Mouse (Mus musculus) left cerebral cortex, postnatal 14 days (tissue): Measurements from ENCODE around the gene Mlycd. TPM values are rescaled to one million over a fixed set of nuclear protein-coding genes. Genes with fewer than 3 reads are reported as not detected.

Source experiments
- DNase-seq, 2 experiments: peaks; one replicate each; pipeline ENCODE4 v3.0.0; 2021 to 2022; ENCODE audit warnings: low spot score in 2 of 2, mixed read lengths in 1 of 2
- intact Hi-C: fragments of 180-260 bp; cut with DNase I; formaldehyde crosslinking; loops from one replicate; pipeline ENCODE4 v1.15.1; 2025
- total RNA-seq, 2 experiments: library from RNA; stranded (reverse); gene quantifications; 2 replicates each; pipeline ENCODE4 v1.2.3; 2021

The Mlycd gene
- total RNA-seq, 2 experiments from 2014 or later = 25.7 to 28.0 TPM

DNA sequence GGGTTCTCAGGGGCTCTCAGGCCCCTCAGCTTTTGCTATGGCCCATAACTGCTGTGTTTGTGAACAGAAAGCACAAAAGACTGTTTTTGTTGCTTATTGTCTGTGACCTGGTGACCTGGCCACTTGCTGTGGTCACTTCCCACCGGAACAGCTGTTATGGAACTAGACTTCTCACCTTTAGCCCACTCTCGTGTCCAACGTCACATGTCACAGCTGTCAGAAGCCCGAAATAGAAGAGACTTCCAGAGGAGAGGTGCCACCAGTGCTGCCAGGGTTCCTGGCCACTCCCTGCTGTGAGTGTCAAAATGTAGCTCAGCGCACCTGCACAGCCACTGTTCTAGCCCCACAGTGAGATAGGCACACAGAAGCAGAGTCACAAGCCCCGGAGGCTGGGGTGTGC is 4.6 kb downstream of the Mlycd start:
- DNase-seq = no peak
- intact Hi-C loops = no loop called here

GRCm38 (mm10) chr8:119400122-119400671 is 5.5 kb downstream of the Mlycd start:
- DNase-seq = no peak
- intact Hi-C loops = no loop called here

GRCm38 (mm10) chr8:119400904-119401303 is 6.2 kb downstream of the Mlycd start:
- intact Hi-C loops = no loop called here
- no peak for DNase-seq

DNA sequence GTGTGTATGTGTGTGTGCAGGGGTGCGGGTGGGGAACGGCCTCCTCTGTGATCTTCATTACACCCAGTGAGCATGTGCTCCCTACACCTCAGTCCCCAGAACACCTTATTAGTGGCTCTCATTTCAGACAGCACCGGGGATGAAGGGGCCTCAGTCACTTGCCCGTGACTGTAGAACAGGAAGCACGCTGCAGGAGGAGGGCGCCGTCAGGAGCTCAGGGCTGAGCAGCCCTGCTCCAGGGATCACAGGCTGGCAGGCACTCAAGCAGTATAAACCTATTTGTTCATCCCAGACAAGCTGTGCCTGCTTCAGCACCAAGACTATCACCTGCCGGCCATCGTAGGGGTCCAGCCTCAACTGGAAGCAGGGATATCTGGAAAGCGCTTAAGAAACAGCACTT is 9.2 kb downstream of the Mlycd start:
- intact Hi-C loops = no loop called here
- no peak for DNase-seq

DNA sequence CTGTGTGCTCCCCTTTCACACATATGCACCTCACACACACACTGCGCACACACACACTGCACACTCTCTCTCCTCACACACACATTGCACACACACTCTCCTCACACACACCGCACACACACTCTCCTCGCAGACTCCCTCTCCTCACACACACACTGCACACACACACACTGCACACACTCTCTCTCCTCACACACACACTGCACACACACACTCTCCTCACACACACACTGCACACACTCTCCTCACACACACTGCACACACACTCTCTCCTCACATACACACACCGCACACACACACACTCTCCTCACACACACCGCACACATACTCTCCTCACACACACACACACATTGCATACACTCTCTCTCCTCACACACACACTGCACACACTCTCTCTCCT is 10.0 kb downstream of the Mlycd start:
- intact Hi-C loops = no loop called here
- DNase-seq = no peak

DNA sequence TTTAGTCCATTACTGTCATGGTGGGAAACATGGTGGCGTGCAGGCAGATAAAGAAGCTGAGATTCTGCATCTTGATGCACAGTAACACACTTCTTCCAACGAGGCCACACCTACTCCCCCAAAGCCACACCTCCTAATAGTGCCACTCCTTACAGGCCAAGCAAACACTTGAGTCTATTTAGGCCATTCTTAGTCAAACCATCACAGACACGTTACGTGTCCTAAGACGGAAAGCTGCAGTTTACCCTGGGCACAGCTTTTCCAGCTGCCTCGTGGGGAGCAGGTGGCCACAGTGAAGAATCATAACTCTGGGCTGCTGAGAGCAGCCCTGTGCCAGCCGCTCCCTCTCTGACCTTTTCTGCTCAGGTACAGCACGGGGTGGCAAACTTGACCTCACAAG is 13.6 kb downstream of the Mlycd start:
- intact Hi-C loops = no loop called here
- DNase-seq = no peak

- intact Hi-C loops = loop anchor here (10.0 kb wide), 1 partner anchor 263 kb away; no protein-coding TSS in a partner anchor
- no peak for DNase-seq
Measured at GRCm38 (mm10) chr8:119412037-119412734, 17.5 kb downstream of the Mlycd start.

GRCm38 (mm10) chr8:119412735-119413498 is 18.2 kb downstream of the Mlycd start:
- intact Hi-C loops = loop anchor here (10.0 kb wide), 1 partner anchor 262 kb away; no protein-coding TSS in a partner anchor

GRCm38 (mm10) chr8:119413605-119414004 is 18.9 kb downstream of the Mlycd start:
- no peak for DNase-seq
- intact Hi-C loops = loop anchor here (10.0 kb wide), 1 partner anchor 261 kb away; no protein-coding TSS in a partner anchor

More at GRCm38 (mm10) chr8:119412735-119413498, 18.2 kb downstream of the Mlycd start:
- DNase-seq = peak; percentile 82 to 86

DNA sequence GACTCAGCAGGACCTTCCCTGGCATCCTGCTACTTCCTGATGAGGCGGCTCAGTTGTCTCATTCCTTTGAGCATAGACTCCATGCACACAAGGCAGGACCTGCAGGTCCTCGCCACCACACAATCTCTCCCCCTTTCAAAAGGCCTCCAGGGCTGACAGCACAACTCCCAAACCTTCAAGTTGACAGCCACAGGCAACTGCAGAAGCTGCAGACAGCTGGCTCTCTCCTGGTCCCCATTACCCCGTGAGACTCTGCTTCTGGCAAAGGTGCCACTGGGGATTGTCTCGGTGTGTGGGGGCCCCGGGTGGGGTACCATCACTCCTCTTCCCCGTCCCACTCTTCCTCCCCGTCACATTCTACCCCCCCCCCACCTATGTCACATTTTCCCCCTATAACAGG is 25.6 kb downstream of the Mlycd start:
- DNase-seq = no peak
- intact Hi-C loops = no loop called here

DNA sequence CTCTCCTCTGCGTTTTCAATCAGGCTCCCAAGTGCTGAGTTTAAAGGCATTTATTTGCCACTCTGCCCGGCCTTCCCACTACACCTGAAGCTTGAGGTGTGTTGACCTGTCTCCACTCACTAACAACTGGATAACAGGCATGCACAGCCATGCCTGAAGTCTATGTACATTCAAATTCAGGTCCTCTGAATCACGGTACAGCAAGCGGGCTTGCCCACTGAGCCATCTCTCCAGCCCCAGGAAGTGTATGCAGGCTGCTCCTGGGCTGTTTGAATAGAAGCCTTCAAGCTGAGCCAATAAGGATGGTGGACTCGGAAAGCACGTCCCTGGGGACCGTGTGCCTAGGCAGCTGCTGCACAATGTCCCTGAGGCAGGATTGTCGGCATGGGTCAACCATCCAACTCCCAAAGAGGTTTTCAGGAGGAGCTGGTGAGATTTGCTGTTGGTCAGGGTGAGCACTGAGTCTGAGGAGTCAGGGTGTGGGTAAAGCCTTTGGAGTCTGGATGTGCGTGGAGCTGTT is 27.0 kb downstream of the Mlycd start:
- intact Hi-C loops = no loop called here

DNA sequence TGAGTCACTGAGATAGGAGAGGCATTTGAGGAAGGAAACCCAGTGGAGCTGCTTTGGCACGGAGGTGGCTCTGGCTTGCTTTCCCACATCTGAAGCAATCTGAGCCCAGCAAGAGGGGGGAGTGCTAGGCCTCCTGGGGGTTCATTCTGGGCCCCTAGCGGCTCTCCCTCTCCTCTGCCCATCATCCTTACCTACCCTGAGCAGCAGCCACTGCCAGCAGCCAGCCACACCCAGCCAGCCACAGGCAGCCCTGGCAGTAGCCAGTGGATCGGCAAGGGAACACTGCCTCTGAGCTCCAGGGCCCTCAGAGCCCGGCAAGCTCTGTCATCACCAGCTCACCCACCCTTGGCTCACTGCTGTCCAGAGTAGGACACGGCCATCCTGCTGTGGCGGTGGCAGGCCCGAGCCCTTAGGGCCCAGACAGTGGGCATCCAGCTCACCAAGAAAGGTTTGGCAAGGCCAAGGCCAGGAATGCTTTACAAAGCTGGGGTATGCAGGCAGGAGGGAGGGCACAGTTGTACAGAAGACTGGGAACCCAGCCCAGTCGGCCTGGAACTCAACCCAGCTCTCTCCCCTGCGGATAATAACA is 27.5 kb downstream of the Mlycd start:
- no peak for DNase-seq
- intact Hi-C loops = no loop called here

More for the DNA sequence above, 27.0 kb downstream of the Mlycd start:
- DNase-seq = no peak

GRCm38 (mm10) chr8:119423631-119424141 is 29.0 kb downstream of the Mlycd start:
- peak in 1 of 2 experiments; percentile 58 for DNase-seq
- intact Hi-C loops = no loop called here

DNA sequence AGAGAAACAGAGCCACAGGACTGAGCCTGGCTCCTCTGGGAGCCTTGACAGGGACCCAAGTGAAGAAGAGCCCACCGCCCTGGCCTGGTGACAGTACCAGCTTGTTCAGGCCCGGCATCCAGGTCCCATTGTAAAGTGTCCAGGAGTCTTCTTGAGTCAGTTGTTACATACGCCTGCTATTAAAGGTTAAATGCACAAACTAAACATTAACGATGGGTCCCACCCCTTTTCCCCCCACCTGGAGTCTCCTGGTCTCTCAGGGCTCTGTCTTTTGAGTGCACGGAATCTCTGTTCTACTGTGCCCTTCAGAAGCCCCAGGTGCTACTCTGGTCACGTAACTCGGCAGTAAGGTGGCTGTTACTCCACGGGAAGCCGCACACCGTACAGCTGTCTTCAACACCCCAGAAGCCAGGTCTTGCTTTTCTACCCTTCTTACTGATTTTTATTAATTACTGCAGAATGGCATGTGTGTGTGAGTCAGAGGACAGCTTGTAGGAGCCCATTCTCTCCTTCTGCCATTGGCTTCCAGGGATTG is 29.6 kb downstream of the Mlycd start:
- DNase-seq = no peak
- intact Hi-C loops = no loop called here

GRCm38 (mm10) chr8:119424740-119425139 is 30.1 kb downstream of the Mlycd start:
- intact Hi-C loops = no loop called here
- DNase-seq = no peak

DNA sequence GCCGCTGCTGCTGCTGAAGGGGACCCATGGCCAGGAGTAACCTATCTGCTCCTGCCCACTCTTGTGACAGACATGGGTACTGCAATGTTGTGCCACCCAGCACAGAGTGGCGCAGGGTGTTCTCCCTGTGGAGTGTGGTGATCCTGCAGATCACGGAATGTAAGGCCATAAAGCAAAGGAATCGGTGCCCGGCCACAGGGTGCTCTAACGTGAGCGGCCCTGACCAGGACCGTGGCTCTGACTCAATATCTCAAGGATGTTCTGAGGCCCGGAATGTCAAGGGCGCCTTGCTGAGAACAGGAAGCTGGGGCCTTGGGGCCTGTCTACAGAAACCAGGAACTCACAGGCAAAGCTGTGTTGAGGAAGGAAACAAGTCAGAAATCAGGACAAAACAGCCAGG is 30.9 kb downstream of the Mlycd start:
- intact Hi-C loops = no loop called here
- no peak for DNase-seq

- DNase-seq = no peak
- intact Hi-C loops = no loop called here
Measured at GRCm38 (mm10) chr8:119426069-119426735, 31.5 kb downstream of the Mlycd start.

GRCm38 (mm10) chr8:119427634-119428349 is 33.1 kb downstream of the Mlycd start:
- intact Hi-C loops = no loop called here
- DNase-seq = no peak
